Mouse (Mus musculus): ENCODE measurements around the gene Ubxn2a.

The Ubxn2a gene

GRCm38 (mm10) chr12:4878296-4878783 lies 29.2 kb downstream of the Ubxn2a start:
- no peak for DNase-seq

- no peak for DNase-seq
These were observed 31.9 kb downstream of the Ubxn2a start for GRCm38 (mm10) chr12:4875623-4876022.

GRCm38 (mm10) chr12:4874161-4874927 lies 33.2 kb downstream of the Ubxn2a start, which contains the start of gene Mfsd2b:
TSS of gene Mfsd2b (minus strand) at chr12:4874359.
- DNase-seq: peak; percentile 47

GRCm38 (mm10) chr12:4873531-4873930 lies 34.0 kb downstream of the Ubxn2a start:
- DNase-seq: no peak

GRCm38 (mm10) chr12:4872983-4873477 lies 34.5 kb downstream of the Ubxn2a start:
- no peak for DNase-seq

- DNase-seq: no peak
These were observed 35.2 kb downstream of the Ubxn2a start for GRCm38 (mm10) chr12:4872273-4872672.

- no peak for DNase-seq
These were observed 36.2 kb downstream of the Ubxn2a start for GRCm38 (mm10) chr12:4871260-4871659.

GRCm38 (mm10) chr12:4868924-4869323 lies 38.6 kb downstream of the Ubxn2a start:
- no peak for DNase-seq

- no peak for DNase-seq
These were observed 43.2 kb downstream of the Ubxn2a start for GRCm38 (mm10) chr12:4864338-4864690.

GRCm38 (mm10) chr12:4863654-4864337 lies 43.7 kb downstream of the Ubxn2a start:
- DNase-seq: peak; percentile 59

- no peak for DNase-seq
These were observed 44.8 kb downstream of the Ubxn2a start for GRCm38 (mm10) chr12:4862672-4863071.

GRCm38 (mm10) chr12:4859241-4859914 lies 48.1 kb downstream of the Ubxn2a start:
- DNase-seq: no peak

- DNase-seq: no peak
These were observed 50.7 kb downstream of the Ubxn2a start for GRCm38 (mm10) chr12:4856834-4857233.

- no peak for DNase-seq
These were observed 51.3 kb downstream of the Ubxn2a start for GRCm38 (mm10) chr12:4856160-4856559.

- DNase-seq: peak; percentile 39
These were observed 63.8 kb downstream of the Ubxn2a start for GRCm38 (mm10) chr12:4843741-4844140.

GRCm38 (mm10) chr12:4842890-4843597 lies 64.5 kb downstream of the Ubxn2a start, which contains the start of gene Wdcp:
TSS of gene Wdcp (plus strand) at chr12:4843303.
- DNase-seq: peak; percentile 95

- peak; percentile 51 for DNase-seq
These were observed 65.0 kb downstream of the Ubxn2a start for GRCm38 (mm10) chr12:4842456-4842855.

- DNase-seq: peak; percentile 74
These were observed 66.1 kb downstream of the Ubxn2a start, which contains the start of gene Fkbp1b for GRCm38 (mm10) chr12:4841392-4841887. TSS of gene Fkbp1b (minus strand) at chr12:4841591.

GRCm38 (mm10) chr12:4840741-4841140 lies 66.8 kb downstream of the Ubxn2a start:
- peak; percentile 63 for DNase-seq

- no peak for DNase-seq
These were observed 67.5 kb downstream of the Ubxn2a start for GRCm38 (mm10) chr12:4840010-4840409.

- no peak for DNase-seq
These were observed 70.5 kb downstream of the Ubxn2a start for GRCm38 (mm10) chr12:4836959-4837358.

All from cerebellum, adult 9-11 months (tissue).